Mouse (Mus musculus) cerebellum, adult 2 months (tissue): ENCODE data around the gene Naip5. TPM values are rescaled to one million over a fixed set of nuclear protein-coding genes. Genes with fewer than 3 reads are reported as not detected.
"Not testable (repeated sequence)": the region's sequence is repeated elsewhere in the genome, so short reads cannot be mapped to it uniquely, and the experiment has no call there.

Source experiments
- DNase-seq, 2 experiments: peaks; one replicate each; pipeline ENCODE4 v3.0.0; 2021
- H3K27ac ChIP-seq: fragments of 200-500 bp; 2 replicates; pipeline ENCODE4 v1.5.1; 2012; ENCODE audit warnings: low read length, control low read depth, inconsistent platforms; ENCODE audit not compliant: insufficient read depth
- H3K27me3 ChIP-seq: fragments of 200-500 bp; 2 replicates; pipeline ENCODE4 v1.6.1; 2012; ENCODE audit warnings: inconsistent platforms, mild to moderate bottlenecking, low read length, moderate library complexity; ENCODE audit not compliant: control insufficient read depth, insufficient read depth
- H3K4me1 ChIP-seq: fragments of 200-500 bp; 2 replicates; pipeline ENCODE4 v1.6.1; 2011; ENCODE audit warnings: low read length; ENCODE audit not compliant: control insufficient read depth, insufficient read depth
- H3K4me3 ChIP-seq: fragments of 200-500 bp; replicated peaks from 2 replicates; pipeline ENCODE3; 2011; ENCODE audit warnings: mild to moderate bottlenecking, low read depth, low read length, control low read depth; ENCODE audit not compliant: insufficient read depth
- CTCF ChIP-seq: fragments of 200-500 bp; IDR thresholded peaks from 2 replicates; pipeline ENCODE4 v1.5.1; 2011; ENCODE audit warnings: low read depth, mild to moderate bottlenecking, control low read depth, low read length, moderate library complexity, borderline replicate concordance; ENCODE audit not compliant: insufficient read depth
- POLR2A ChIP-seq: fragments of 200-500 bp; IDR thresholded peaks from 2 replicates; pipeline ENCODE4 v1.6.1; 2011; ENCODE audit warnings: low read length, control low read depth, borderline replicate concordance; ENCODE audit not compliant: insufficient read depth
- WGBS: fragments of 180-500 bp; shearing (Covaris S2); methylation state at CpG from one replicate; pipeline ENCODE4 v1.1.7; 2018; 5-methylcytosine and 5-hydroxymethylcytosine counted together
- polyA plus RNA-seq: library from polyadenylated mRNA; depleted of rRNA; stranded (reverse); fragments of >200 nt; gene quantifications from 2 replicates; pipeline ENCODE4 v1.2.3, GENCODE M21; 2012; rRNA removed

The Naip5 gene
- polyA plus RNA-seq, 1 experiment = 0.79 TPM

DNA sequence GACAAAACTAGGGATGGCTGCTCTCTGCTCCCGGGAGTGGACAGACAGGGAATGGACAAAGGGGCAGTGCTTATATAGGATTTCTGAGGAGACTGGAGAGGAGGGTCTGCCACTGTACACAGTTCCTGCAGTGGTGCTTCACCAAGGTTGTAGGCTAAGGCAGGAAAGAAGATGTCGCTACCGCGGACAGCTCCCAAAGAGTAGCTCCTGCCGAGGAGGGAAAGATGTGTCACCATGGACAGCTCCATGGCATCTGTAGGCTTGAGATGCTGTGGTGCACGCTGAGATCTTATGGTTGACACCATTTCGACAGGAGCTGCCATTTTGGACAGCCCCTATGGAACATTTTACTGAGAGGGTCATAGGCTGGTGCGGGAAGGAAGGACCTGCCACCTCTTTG, 35.6 kb downstream of the Naip5 start:
- Histone ChIP-seq H3K4me3 (no peak overlapping the region), H3K4me1 (no peaks in the 10 kb centered on the region), H3K27me3 (no peaks in the 10 kb centered on the region), H3K27ac (no peak overlapping the region)
- 38% methylated on average over 8 of the region's 8 CpGs for WGBS
- DNase-seq = no peak
- TF ChIP-seq CTCF = no peak
- TF ChIP-seq POLR2A = no peak

GRCm38 (mm10) chr13:100203319-100203718, 42.8 kb downstream of the Naip5 start:
- Histone ChIP-seq H3K4me3 (no peak overlapping the region), H3K4me1 (no peaks in the 10 kb centered on the region), H3K27ac (no peak overlapping the region), H3K27me3 (no peaks in the 10 kb centered on the region)
- WGBS = 89% methylated on average over 1 of the region's 1 CpGs
- TF ChIP-seq POLR2A = no peak
- no peak for TF ChIP-seq CTCF
- DNase-seq = no peak

DNA sequence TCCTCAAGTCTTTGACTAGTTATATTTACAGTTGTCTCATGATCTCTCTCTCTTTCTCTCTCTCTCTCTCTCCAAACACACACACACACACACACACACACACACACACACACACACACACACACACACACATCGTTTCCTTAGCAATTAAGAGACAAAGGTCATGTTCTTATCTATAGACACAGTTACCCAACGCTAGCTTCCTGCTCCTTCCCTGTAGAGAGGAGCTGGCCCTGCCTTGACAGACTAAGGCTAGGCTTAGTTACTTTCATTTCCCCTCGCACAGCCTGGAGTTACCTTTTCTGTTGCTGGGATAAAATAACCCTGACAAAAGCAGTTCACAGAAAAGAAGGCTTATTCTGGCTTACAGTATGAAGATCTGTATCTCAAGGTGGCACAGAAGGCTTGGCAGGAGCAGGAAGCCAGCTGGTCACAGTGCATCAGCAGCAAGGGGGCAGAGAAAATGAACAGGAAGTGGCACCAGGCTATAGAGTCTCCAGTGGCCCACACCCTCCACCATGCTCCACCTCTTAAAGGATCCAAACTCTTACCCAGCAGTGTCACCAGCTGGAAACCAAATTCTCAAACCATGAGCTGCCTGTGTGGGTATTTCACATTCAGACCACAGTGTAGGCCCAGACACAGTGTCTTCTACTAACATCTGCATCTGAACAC, 44.3 kb downstream of the Naip5 start, which contains the start of gene Naip2:
Gene Naip2, minus strand, starts transcription at position 434 of the 675 bp plus-strand sequence.
- not testable (repeated sequence) for H3K27ac ChIP-seq, H3K4me1 ChIP-seq, H3K4me3 ChIP-seq, DNase-seq, H3K27me3 ChIP-seq
- 83% methylated on average over 3 of the region's 3 CpGs for WGBS

DNA sequence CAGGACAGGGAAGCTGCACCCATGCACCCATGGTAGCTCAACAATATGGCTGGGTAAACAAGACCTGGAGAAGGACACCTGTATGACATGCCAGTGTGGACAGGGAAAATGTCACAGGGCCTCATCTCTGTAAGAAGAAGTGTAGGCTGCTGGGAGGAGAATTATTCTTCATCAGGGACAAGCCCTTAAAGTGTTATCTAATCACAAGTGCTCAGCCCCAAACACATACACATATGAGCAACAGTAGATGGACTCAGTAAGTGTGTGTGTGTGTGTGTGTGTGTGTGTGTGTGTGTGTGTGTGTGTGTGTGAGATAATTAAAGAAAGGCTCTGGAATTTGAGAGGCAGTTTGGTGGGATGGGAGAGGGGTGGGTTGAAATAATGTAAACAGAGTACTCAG, 45.3 kb downstream of the Naip5 start:
- H3K27ac ChIP-seq = no peak overlapping the region
- no peaks in the 10 kb centered on the region for H3K4me1 ChIP-seq
- H3K27me3 ChIP-seq = no peaks in the 10 kb centered on the region
- TF ChIP-seq CTCF = no peak
- no peak for TF ChIP-seq POLR2A
- no peak for DNase-seq
- no peak overlapping the region for H3K4me3 ChIP-seq

DNA sequence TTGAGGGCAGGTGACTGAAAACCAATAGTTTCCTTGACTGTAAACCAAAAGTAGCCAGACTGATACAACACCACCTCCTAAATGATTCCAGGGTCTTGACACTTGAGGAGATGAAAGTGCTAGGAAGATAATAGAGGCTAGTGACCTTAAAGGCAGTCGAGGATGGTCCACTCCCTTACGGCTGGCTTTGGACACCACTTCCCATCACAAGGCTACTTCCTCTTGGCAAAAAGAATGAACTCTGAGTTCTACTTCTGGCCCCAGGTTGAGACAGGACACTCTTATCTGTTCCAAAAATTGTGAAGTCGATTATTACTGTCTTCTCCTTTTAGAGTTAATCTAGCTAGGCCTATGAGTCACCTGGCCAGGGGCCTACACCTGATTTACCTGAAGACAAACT, 50.7 kb downstream of the Naip5 start:
- WGBS = 77% methylated on average over 3 of the region's 3 CpGs
- no peak for DNase-seq
- TF ChIP-seq CTCF (no peak), POLR2A (no peak)

DNA sequence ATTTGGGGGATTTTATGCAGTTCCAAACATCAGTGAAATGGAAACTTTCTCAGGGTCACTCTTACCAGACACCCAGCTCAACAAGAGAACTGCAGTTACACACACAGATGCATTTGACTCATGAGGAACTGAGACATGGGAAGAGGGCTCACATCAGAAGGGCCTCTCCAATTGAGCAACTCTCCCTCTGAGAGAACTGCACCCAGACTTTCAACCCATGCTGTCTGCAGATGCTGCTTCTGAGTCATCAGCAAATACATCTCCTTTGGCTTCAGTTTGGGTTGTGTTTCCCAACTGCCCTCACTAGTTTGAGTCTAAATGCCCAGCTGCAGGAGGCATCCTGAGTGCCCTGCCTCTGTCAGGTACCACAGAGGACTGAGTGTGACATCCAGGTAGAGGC, 63.0 kb downstream of the Naip5 start:
- H3K27ac ChIP-seq, H3K27me3 ChIP-seq, H3K4me1 ChIP-seq, H3K4me3 ChIP-seq, DNase-seq: not testable (repeated sequence)

More for the DNA sequence above, 50.7 kb downstream of the Naip5 start:
- H3K27me3 ChIP-seq = no peaks in the 10 kb centered on the region
- no peak overlapping the region for H3K27ac ChIP-seq
- no peak overlapping the region for H3K4me3 ChIP-seq
- no peaks in the 10 kb centered on the region for H3K4me1 ChIP-seq

DNA sequence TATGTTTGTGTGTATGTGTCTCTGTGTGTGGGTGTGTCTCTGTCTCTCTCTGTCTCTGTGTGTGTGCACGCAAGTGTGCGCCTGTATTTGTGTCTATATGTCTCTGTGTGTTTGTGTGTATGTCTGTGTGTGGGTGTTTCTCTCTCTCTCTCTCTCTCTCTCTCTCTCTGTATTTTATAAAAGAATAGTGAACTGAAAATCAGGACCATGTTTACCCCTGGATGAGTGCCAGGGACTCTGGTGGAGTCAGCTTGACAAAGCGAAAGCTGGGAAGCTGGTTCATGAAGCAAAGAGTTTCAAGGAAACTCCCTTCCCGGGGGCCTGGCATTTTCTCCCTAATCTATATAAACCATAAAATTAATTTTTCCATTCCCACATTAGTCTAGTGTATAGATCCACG, 71.8 kb downstream of the Naip5 start:
- not testable (repeated sequence) for H3K27ac ChIP-seq, H3K4me3 ChIP-seq, DNase-seq, H3K27me3 ChIP-seq, H3K4me1 ChIP-seq
- WGBS = 60% methylated on average over 4 of the region's 5 CpGs

DNA sequence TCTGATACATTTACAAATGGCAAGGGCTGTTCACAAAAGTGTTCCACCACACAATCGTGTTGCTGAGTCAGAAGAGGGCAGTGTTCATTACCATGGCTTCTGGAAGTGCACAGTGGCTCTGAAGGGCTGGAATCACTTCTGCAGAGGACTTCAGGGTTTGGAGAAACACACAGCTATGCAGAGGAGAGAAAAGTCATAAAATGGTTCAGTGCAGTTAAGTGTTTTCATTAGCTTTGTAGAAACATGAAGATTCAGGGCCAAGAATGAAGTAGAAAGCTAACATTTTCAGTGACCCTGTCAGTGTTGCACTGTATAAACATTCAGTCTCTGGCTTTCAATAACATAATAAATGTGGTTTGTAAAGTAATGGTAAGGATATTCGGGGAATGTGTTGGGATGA, 79.7 kb downstream of the Naip5 start:
- H3K4me1 ChIP-seq, H3K4me3 ChIP-seq, DNase-seq, H3K27me3 ChIP-seq, H3K27ac ChIP-seq: not testable (repeated sequence)
- 68% methylated on average over 2 of the region's 2 CpGs for WGBS

DNA sequence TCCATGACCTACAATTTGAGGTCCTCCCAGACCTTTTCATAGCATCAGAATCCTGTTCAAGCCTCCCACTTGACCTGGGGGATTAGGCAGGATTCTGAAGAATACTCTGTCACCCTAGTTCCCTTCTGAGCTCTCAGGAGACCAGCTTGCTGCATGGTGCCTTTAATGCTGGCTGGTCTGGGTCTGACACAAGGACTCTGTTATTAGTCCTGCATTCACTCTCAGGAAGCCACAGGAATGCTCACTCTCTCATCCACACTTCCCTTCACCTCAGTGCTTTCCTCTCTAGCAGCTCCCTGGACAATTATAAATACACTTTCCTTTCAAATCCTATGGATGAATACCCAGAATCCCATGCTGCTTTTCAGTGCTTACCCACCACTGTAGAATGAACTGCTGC, 83.7 kb downstream of the Naip5 start:
- not testable (repeated sequence) for H3K27ac ChIP-seq, H3K4me1 ChIP-seq, DNase-seq, H3K4me3 ChIP-seq, H3K27me3 ChIP-seq

Other genes starting within 250 kb of the Naip5 start
- 27.2 and 30.2 TPM in 2 replicates for gene Mccc2, start 230.7 kb downstream of the Naip5 start, polyA plus RNA-seq
- 14.7 and 16.6 TPM in 2 replicates for gene Bdp1, start 142.3 kb downstream of the Naip5 start, polyA plus RNA-seq
- 30.4 and 31.4 TPM in 2 replicates for gene Serf1, start 138.3 kb downstream of the Naip5 start, polyA plus RNA-seq
- gene Smn1, start 121.5 kb downstream of the Naip5 start, polyA plus RNA-seq = 35.8 and 40.7 TPM in 2 replicates
- 0.36 and 0.40 TPM in 2 replicates for gene Naip2, start 44.2 kb downstream of the Naip5 start, polyA plus RNA-seq
- gene Naip6, start 71.4 kb upstream of the Naip5 start, polyA plus RNA-seq = 0.25 and 0.26 TPM in 2 replicates
- gene Naip1, start 206.5 kb upstream of the Naip5 start, polyA plus RNA-seq = 0.13 and 0.15 TPM in 2 replicates
- gene Gtf2h2, start 246.3 kb upstream of the Naip5 start, polyA plus RNA-seq = 67.1 and 73.0 TPM in 2 replicates